Comparison of ENCODE assay signal across 8 mouse cellular contexts in genomic region chr2:168954835-168955716, GRCm38 (mm10). TPM values are rescaled to one million over a fixed set of nuclear protein-coding genes. Genes with fewer than 3 reads are reported as not detected.
DNase-seq lines count a peak whose midpoint lies in the region; ATAC-seq and TF ChIP-seq lines count a peak whose summit lies in the region.

Gene Zfp64, minus strand, starts transcription at chr2:168955587.

- peak within 1 kb of the TSS; percentile 96 for H3K9ac ChIP-seq in heart, embryonic 11.5 days (ENCODE audit: low read depth, low read length)
- peak within 1 kb of the TSS; percentile 91 for H3K9ac ChIP-seq in kidney, embryonic 16.5 days (replicated peaks; ENCODE audit: low read length)
- peak within 1 kb of the TSS; percentile 93 for H3K9ac ChIP-seq in liver, adult 2 months (ENCODE audit: low read depth, low read length)

- H3K79me2 ChIP-seq in liver, adult 2 months (ENCODE audit: control insufficient read depth, insufficient read depth, low read length) = peaks cover 12% of the 10 kb centered on the region; the same call in 1 of the 2 replicates
- H3K79me2 ChIP-seq in myocyte (ENCODE audit: control insufficient read depth, insufficient read depth) = peaks cover 29% of the 10 kb centered on the region

- H3K27me3 ChIP-seq in heart, embryonic 11.5 days (ENCODE audit: control insufficient read depth, insufficient read depth, low read length) = no peaks in the 10 kb centered on the region
- H3K27me3 ChIP-seq in kidney, embryonic 16.5 days (ENCODE audit: insufficient read depth, low read length) = no peaks in the 10 kb centered on the region
- H3K27me3 ChIP-seq in liver, adult 2 months (ENCODE audit: control insufficient read depth, insufficient read depth, low read length) = no peaks in the 10 kb centered on the region
- no peaks in the 10 kb centered on the region for H3K27me3 ChIP-seq in myocyte (ENCODE audit: control insufficient read depth, insufficient read depth, insufficient read length)
- no peaks in the 10 kb centered on the region for H3K27me3 ChIP-seq in splenic B cell, adult 2 months (ENCODE audit: control insufficient read depth, insufficient read depth, low read length, poor library complexity, severe bottlenecking)

- peaks cover 13% of the 10 kb centered on the region for H3K4me1 ChIP-seq in heart, embryonic 11.5 days (ENCODE audit: control insufficient read depth, insufficient read depth, low read length)
- peaks cover 18% of the 10 kb centered on the region for H3K4me1 ChIP-seq in kidney, embryonic 16.5 days (ENCODE audit: insufficient read depth, low read length)
- H3K4me1 ChIP-seq in liver, adult 2 months (ENCODE audit: control insufficient read depth, insufficient read depth, low read length) = peaks cover 8% of the 10 kb centered on the region

- peaks cover 7% of the 10 kb centered on the region for H3K36me3 ChIP-seq in heart, embryonic 11.5 days (ENCODE audit: control insufficient read depth, insufficient read depth, low read length)
- peaks cover 13% of the 10 kb centered on the region for H3K36me3 ChIP-seq in kidney, embryonic 16.5 days (ENCODE audit: insufficient read depth, low read length)
- peaks cover 4% of the 10 kb centered on the region; the same call in 1 of the 2 replicates for H3K36me3 ChIP-seq in liver, adult 2 months (ENCODE audit: control insufficient read depth, insufficient read depth, low read length)
- H3K36me3 ChIP-seq in myocyte (ENCODE audit: control insufficient read depth, insufficient read depth) = no peaks in the 10 kb centered on the region
- no peaks in the 10 kb centered on the region for H3K36me3 ChIP-seq in splenic B cell, adult 2 months (ENCODE audit: control insufficient read depth, insufficient read depth, low read length, poor library complexity, severe bottlenecking)

- peak; percentile 95 for DNase-seq in A20 (ENCODE audit: low read depth, low spot score)
- DNase-seq in brain, adult 2 months (ENCODE audit: low read depth, low spot score) = peak; percentile 94
- DNase-seq in liver, adult 2 months (ENCODE audit: extremely low read depth, low read depth, low spot score) = peak; percentile 81
- peak; percentile 88 for DNase-seq in splenic B cell, adult 2 months (ENCODE audit: low read depth, low spot score)

- H3K4me3 ChIP-seq in heart, embryonic 11.5 days (ENCODE audit: low read depth, low read length) = peak within 1 kb of the TSS; percentile 79
- H3K4me3 ChIP-seq in kidney, embryonic 16.5 days (ENCODE audit: low read length) = peak within 1 kb of the TSS; percentile 88
- peak within 1 kb of the TSS; percentile 72 for H3K4me3 ChIP-seq in liver, adult 2 months (ENCODE audit: insufficient read depth, low read depth, low read length)
- peak within 1 kb of the TSS; percentile 85 for H3K4me3 ChIP-seq in myocyte

- peak; percentile 85 for ATAC-seq in erythroblast, adult 5-6 weeks (replicated peaks; ENCODE audit: low FRiP score, poor library complexity, severe bottlenecking)
- ATAC-seq in heart, embryonic 11.5 days (replicated peaks; ENCODE audit: insufficient number of reproducible peaks, low FRiP score, low TSS enrichment) = peak; percentile 89
- peak; percentile 93 for ATAC-seq in kidney, embryonic 16.5 days (ENCODE audit: low FRiP score, low TSS enrichment)

- peak within 1 kb of the TSS; percentile 90 for H3K4me2 ChIP-seq in heart, embryonic 11.5 days
- H3K4me2 ChIP-seq in kidney, embryonic 16.5 days (replicated peaks; ENCODE audit: low read depth, low read length) = peak within 1 kb of the TSS; percentile 93
- peak within 1 kb of the TSS; percentile 87 for H3K4me2 ChIP-seq in myocyte (ENCODE audit: low read depth)

- WGBS in heart, embryonic 11.5 days (ENCODE audit: insufficient replicate concordance) = under 1% methylated on average over 52 of the region's 52 CpGs
- under 1% methylated on average over 52 of the region's 52 CpGs for WGBS in kidney, embryonic 16.5 days
- under 1% methylated on average over 52 of the region's 52 CpGs for WGBS in liver, adult 2 months

- peak within 1 kb of the TSS; percentile 48 for H3ac ChIP-seq in myocyte (ENCODE audit: control insufficient read depth, insufficient read length)

- H3K27ac ChIP-seq in heart, embryonic 11.5 days (ENCODE audit: low read depth, low read length) = peak within 1 kb of the TSS; percentile 89
- peak within 1 kb of the TSS; percentile 88 for H3K27ac ChIP-seq in kidney, embryonic 16.5 days (ENCODE audit: low read length)
- peak within 1 kb of the TSS; percentile 80 for H3K27ac ChIP-seq in liver, adult 2 months (replicated peaks; ENCODE audit: insufficient read depth, low read depth, low read length)

- no peaks in the 10 kb centered on the region for H3K9me3 ChIP-seq in heart, embryonic 11.5 days (replicated peaks; ENCODE audit: control insufficient read depth, low read length)
- H3K9me3 ChIP-seq in kidney, embryonic 16.5 days (ENCODE audit: low read length) = no peaks in the 10 kb centered on the region

- TF ChIP-seq POLR2A in liver, adult 2 months (IDR thresholded peaks at IDR 0.05; ENCODE audit: extremely low read depth, insufficient read depth, low read length) = peak; percentile 50
- peak; percentile 80 for TF ChIP-seq POLR2A in myocyte (IDR thresholded peaks at IDR 0.05; ENCODE audit: insufficient read length, low read depth)

- peak; percentile 63 for TF ChIP-seq CTCF in liver, adult 2 months (IDR thresholded peaks at IDR 0.05; ENCODE audit: low read depth, low read length)

TF ChIP-seq in myocyte, 11 proteins besides CTCF, POLR2A, EP300 and RAD21:
- no peak for TF ChIP-seq TCF12 (IDR thresholded peaks at IDR 0.05; ENCODE audit: insufficient read depth, poor library complexity, severe bottlenecking)
- TF ChIP-seq MAX (IDR thresholded peaks at IDR 0.05; ENCODE audit: low read depth) = no peak
- TF ChIP-seq POLR2AphosphoS2 (IDR thresholded peaks at IDR 0.05; ENCODE audit: insufficient read length, low read depth) = peak; percentile 70
- peak; percentile 13 for TF ChIP-seq E2F4 (IDR thresholded peaks at IDR 0.05; ENCODE audit: insufficient read depth)
- TF ChIP-seq USF1 (IDR thresholded peaks at IDR 0.05; ENCODE audit: low read depth) = peak; percentile 21
- TF ChIP-seq MYOG (IDR thresholded peaks at IDR 0.05; ENCODE audit: control insufficient read depth in 1 of 3, insufficient read depth in 1 of 3, insufficient read length in 2 of 3, low read depth in 2 of 3) = peak in 1 of 3 experiments; percentile 21
- TF ChIP-seq SRF (IDR thresholded peaks at IDR 0.05; ENCODE audit: control insufficient read depth, insufficient read length, low read depth) = no peak
TF ChIP-seq in myocyte: peak in this region for 4.

RNA-seq across cellular contexts. Expression of gene Zfp64, which starts in this region (rescaled TPM):
- total RNA-seq in erythroblast, adult 5-6 weeks (2015; ENCODE audit: low replicate concordance) = 3.1 and 3.5 TPM in 2 replicates
- total RNA-seq in erythroblast, adult 5-6 weeks (2017; ENCODE audit: low replicate concordance) = 4.2 and 4.3 TPM in 2 replicates
- 19.2 and 23.2 TPM in 2 replicates for polyA plus RNA-seq in heart, embryonic 11.5 days (2014; fragmentation: Nextera tagmentation; extraction: Ambion mirVana)
- 30.1 and 33.0 TPM in 2 replicates for polyA plus RNA-seq in kidney, embryonic 16.5 days (2015; fragmentation: Nextera tagmentation; extraction: Ambion mirVana)
- 5.6 and 7.2 TPM in 2 replicates for total RNA-seq in liver, adult 2 months (2014; rRNA removed)
- polyA plus RNA-seq in liver, adult 2 months (2012; rRNA removed) = 13.5 and 14.3 TPM in 2 replicates
- polyA plus RNA-seq in myocyte (2012; fragmentation: generic; extraction: Trizol) = 22.6 TPM

Comparison
In these comparisons a context has a peak if more than half of its experiments do, and no peak if none do; other contexts are left out.
1. Peak in every context shown above with its lines: DNase-seq, ATAC-seq, H3K4me3 ChIP-seq and H3K27ac ChIP-seq.